Mouse (Mus musculus) cerebellum, adult 9-11 months (tissue): ENCODE results near the gene Actr3b.
A peak's percentile ranks its signal among the peaks of the same experiment; 100 is the strongest.
"Not testable (repeated sequence)": the region's sequence is repeated elsewhere in the genome, so short reads cannot be mapped to it uniquely, and the experiment has no call there.

Source experiments
- DNase-seq: peaks from one replicate; pipeline ENCODE4 v3.0.0; 2022

Gene Actr3b

DNA sequence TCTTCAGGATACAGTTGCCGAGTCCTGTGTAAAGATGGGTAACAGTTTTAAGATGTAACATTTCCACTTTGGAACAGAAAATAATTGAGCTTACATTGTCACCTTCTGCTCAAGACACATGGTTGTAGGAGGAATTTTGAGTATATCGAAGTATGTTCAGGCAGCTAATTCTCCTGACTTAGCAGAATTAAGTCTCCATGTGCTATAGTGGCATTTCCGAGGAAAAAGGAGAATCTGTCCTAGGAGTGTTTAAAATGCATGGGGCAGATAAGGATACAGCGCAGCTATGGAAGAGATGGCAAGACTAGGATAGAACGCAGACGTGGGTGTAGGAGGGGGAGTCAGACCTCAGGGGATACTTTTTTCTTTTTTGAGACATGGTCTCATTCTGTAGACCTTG, 31.8 kb downstream of the Actr3b start:
- DNase-seq: no peak

GRCm38 (mm10) chr5:25797776-25798175, 38.0 kb downstream of the Actr3b start:
- DNase-seq: no peak

DNA sequence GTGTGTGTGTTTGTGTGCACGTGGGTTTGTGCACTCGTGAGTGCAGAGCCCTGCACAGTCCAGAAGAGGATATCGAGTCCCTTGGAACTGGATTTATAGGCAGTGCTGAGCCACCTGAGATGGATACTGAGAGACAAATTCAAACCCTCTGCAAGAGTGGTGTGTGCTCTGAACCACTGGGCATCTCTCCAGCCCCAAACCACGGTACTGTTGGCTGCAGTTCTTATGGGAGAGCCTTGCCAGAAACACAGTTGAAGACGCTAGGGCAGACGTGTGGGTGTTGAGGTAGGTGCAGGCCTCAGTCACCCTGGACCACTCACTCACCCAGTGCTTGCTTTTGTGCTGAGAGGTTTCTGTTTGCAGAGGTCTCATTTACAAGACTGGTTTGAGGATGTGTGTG, 41.1 kb downstream of the Actr3b start:
- DNase-seq: peak; percentile 64

- no peak for DNase-seq
Observed at GRCm38 (mm10) chr5:25801744-25802143, 41.9 kb downstream of the Actr3b start.

DNA sequence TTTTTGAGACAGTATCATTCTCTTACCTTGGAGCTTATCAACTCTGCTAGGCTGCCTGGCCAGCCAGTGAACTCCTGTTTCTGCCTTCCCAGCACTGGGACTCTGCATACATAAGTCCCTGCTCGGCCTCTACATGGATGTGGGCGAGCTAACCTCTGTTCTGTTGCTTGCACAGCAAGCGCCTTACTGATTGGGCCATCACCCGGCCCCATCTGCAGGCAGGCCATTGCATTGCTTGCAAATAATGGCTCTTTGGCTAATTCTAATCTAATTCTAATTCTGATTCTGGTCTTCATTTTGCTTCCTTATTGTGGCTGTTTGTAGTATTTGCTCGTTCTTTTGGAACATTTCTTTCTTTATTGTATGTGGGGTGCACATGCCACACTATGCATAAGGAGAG, 44.8 kb downstream of the Actr3b start:
- no peak for DNase-seq

DNA sequence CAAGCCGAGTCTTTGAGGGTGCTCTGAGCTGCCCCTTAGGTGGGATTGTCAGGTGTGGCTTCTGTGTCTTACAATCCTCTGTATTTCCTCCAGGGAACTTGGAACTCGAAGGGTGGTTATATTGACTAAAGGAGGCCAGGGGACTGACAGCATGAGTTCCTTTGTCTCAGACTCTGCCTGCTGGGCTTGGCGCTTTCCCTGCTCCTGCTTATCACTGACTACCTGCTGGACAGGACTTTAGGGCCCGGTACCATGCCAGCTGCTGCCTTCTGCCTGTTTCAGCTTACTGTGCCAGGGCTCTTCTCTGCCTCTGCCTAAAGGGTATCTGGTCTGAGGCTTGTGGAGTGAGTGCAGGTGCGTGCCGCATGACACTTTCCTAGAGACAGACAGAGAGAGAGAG, 53.1 kb downstream of the Actr3b start:
- DNase-seq: peak; percentile 41

DNA sequence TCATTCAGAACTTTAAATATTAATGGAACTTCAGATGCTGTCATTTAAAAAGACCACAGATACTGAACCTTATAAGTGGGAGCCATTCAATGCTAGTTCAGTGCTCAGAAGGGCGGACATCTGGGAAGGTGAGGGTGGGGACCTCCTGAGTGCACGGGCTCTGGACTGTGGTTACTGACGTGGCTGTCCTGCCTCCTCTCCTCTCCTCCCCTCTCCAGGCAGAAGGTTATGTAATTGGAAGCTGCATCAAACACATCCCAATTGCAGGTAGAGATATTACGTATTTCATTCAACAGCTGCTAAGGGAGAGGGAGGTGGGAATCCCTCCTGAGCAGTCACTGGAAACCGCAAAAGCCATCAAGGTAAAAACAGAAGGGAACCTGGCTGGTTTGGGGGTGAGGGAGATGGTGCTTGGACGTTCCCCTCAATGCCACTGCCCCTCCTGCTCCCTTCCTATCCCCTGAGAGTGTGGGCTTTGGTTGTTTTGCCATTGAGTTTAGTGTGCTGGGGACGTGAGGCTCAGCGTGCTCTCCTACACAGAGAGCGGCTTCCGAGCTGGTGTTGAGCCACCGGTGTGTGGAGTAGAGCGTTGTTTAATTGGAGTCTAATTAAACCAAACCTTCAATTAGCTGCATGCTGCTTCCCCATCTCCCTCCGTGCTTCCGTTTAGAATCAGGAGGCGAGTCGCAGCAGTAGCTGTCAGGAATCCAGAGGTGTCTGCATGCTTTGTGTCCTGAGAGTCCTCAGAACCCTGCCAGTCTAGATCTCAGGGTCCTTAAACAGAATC, 69.7 kb downstream of the Actr3b start:
- DNase-seq: no peak

- DNase-seq: no peak
Observed at GRCm38 (mm10) chr5:25830802-25831201, 71.0 kb downstream of the Actr3b start.

- peak; percentile 42 for DNase-seq
Observed at GRCm38 (mm10) chr5:25831624-25832023, 71.8 kb downstream of the Actr3b start.

- DNase-seq: peak; percentile 25
Observed at GRCm38 (mm10) chr5:25839400-25839799, 79.6 kb downstream of the Actr3b start.

DNA sequence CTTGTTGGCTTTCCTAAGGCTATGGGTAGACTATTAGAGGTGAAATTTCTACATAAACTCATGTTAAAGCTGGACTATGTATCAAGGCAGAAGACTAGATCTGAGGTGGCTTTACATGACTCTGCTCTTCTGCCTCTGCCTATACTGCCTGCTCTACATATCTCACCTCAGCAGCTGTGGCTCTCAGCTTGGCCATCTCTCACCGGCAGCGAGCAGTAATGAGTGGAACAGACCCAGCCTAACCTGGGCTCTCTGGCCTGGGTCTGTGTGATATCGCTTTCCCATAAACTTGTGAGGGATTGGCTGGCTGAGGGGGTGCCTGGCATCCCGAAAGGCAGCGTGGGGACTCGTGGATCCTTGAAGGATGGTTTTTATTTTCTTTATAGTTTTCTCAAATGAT, 86.8 kb downstream of the Actr3b start:
- no peak for DNase-seq

- no peak for DNase-seq
Observed at GRCm38 (mm10) chr5:25847154-25847553, 87.4 kb downstream of the Actr3b start.

- DNase-seq: peak; percentile 82
Observed at GRCm38 (mm10) chr5:25848058-25848457, 88.3 kb downstream of the Actr3b start.

DNA sequence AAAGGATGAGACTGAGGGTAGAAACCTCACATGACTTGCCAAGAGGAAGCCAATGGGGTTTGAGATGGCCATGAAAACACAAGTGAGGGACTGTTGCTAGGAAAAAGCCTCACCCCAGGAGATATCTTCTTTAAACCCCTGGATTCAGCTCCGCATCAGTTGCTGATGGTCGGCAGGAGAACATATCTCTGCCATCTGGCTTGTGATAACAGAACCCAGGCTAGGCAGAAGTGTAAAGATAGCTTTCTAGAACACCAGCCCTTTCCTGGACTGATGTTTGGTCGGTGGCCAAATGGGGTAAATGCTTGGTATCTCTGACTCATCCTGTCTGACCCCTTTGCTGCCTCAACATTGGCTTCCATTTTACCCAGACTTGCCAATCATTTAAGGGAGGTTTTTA, 106.4 kb downstream of the Actr3b start:
- DNase-seq: no peak

DNA sequence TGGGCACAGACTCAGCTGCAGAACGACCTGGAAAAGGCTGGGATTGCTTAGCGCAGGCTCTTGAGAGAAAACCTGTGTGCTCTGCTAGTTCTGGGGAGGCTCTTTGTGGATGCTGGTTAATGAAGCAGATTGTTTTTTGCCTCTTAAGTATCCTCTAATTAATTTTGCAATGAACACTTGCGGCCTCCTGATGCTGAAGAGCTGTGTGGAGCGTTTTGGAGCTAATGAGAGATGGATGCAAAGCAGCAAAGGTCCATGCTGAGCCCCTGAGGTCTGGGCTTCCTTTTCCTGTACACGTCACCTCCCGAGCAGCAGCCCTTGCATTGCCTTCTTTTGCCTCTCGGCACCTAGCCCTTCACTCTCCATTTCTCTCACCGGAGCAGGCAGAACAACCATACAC, 110.1 kb downstream of the Actr3b start:
- DNase-seq: no peak

- DNase-seq: no peak
Observed at GRCm38 (mm10) chr5:25870632-25871031, 110.8 kb downstream of the Actr3b start.

DNA sequence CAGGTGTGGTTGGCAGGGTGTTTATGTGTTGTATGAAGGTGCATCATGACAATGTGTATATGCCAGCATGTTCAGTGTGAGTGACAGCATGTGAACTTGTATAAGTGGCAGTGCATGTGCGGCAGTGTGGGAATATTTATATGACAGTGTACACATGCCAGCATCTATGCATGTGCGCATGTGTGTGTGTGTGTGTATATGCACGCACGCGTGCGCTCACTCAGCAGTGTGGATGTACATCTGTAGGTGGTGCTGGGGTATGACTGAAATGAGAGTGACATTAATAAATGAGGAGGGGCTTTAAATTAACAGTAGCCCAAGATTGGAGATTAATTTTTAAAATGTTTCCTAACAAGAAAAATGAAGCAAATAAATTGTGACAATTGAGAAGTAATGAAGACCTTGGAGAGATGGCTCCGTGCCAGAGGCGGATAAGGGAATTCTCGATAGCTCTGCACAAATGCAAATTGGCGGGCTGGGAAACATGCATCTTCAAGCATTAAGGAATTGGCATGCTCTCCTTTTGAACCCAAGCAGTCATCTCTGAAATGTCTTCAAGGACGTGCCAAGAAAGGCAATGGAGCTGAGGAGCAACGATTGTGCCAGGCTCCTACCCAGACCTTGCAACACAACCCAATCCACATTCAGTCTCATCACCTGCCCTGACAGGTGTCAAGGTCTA, 111.7 kb downstream of the Actr3b start:
- no peak for DNase-seq

- DNase-seq: no peak
Observed at GRCm38 (mm10) chr5:25873046-25873445, 113.2 kb downstream of the Actr3b start.

DNA sequence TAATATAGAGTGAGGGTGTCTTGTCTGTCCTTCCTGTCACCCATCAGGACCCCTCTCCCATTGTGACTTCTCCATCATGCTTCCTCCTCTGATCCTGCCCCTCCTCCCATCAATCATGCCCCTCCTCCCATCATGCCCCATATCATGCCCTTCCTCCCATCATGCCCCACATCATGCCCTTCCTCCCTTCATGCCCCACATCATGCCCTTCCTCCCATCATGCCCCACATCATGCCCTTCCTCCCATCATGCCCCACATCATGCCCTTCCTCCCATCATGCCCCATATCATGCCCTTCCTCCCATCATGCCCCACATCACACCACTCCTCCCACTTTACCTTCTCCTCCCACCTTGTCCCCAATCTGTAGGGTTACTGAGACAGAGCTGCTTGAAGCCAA, 116.1 kb downstream of the Actr3b start:
- not testable (repeated sequence) for DNase-seq

GRCm38 (mm10) chr5:25877281-25877680, 117.5 kb downstream of the Actr3b start:
- DNase-seq: no peak

DNA sequence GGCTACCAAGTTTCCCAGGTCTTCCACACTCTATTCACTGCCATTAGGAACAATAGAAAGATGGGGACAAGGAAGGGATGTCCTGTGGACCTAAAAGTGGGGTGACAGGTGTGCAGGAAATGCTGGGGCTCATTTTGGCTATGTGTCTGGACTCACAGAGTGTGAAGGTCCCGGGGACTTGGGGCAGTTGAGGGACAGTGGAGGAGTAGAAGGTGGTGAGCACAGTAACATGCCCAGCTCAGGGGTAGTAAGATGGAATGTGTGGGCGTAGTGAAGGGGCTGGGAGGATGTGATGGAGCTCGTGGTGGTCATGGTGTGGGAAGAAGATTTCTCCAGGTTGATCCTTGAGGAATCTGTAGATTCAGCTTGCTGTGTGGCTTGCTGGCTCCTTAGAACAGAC, 118.2 kb downstream of the Actr3b start:
- DNase-seq: no peak

DNA sequence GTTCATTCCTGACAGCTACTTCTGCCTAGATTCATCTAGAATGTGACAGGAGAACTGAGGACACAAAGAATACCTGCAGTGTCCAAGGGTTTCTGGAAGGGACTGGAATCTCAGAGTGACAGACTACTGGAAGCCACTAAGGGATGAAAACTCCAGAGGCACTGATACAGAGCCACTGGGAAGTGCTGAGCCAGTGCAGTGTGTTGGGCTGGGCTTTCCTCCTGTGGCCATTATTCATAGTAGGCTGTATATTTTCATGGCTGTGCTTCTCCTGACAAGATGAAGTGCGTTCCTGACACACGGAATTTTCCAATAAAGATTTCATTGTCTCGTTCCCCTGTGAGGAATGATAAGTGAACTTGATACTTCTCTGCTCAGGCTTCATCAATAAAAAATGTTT, 126.9 kb downstream of the Actr3b start:
- no peak for DNase-seq

- DNase-seq: peak; percentile 18
Observed at GRCm38 (mm10) chr5:25889746-25890382, 130.1 kb downstream of the Actr3b start.

GRCm38 (mm10) chr5:25891321-25891720, 131.5 kb downstream of the Actr3b start:
- DNase-seq: peak; percentile 90
